Mouse (Mus musculus) lung, embryonic 15.5 days (tissue): ENCODE results near the gene Topaz1. TPM values are rescaled to one million over a fixed set of nuclear protein-coding genes. Genes with fewer than 3 reads are reported as not detected.

ENCODE experiments used
- ATAC-seq: fragments of 200-750 bp; cut with Nextera tagmentation; 2 replicates; pipeline ENCODE4 v1.8.0; 2017; ENCODE audit warnings: moderate number of reproducible peaks, borderline replicate concordance; ENCODE audit not compliant: low FRiP score, low TSS enrichment; ENCODE audit errors: extremely low read depth
- H3K27ac ChIP-seq: fragments of 300-500 bp; sonication (generic); 2 replicates; pipeline ENCODE4 v1.5.1; 2015; ENCODE audit warnings: moderate library complexity, mild to moderate bottlenecking, inconsistent platforms
- H3K27me3 ChIP-seq: fragments of 300-500 bp; sonication (generic); 2 replicates; pipeline ENCODE4 v1.6.1; 2015; ENCODE audit warnings: inconsistent platforms
- H3K36me3 ChIP-seq: fragments of 300-500 bp; sonication (generic); 2 replicates; pipeline ENCODE4 v1.6.1; 2015; ENCODE audit warnings: inconsistent platforms
- H3K4me1 ChIP-seq: fragments of 300-500 bp; sonication (generic); 2 replicates; pipeline ENCODE4 v1.6.1; 2015; ENCODE audit warnings: inconsistent platforms
- H3K4me2 ChIP-seq: fragments of 300-500 bp; sonication (generic); 2 replicates; pipeline ENCODE4 v1.6.1; 2015; ENCODE audit warnings: inconsistent platforms, mild to moderate bottlenecking, moderate library complexity
- H3K4me3 ChIP-seq: fragments of 300-500 bp; sonication (generic); 2 replicates; pipeline ENCODE4 v1.5.1; 2015; ENCODE audit warnings: mild to moderate bottlenecking, inconsistent platforms
- H3K9ac ChIP-seq: fragments of 300-500 bp; sonication (generic); 2 replicates; pipeline ENCODE4 v1.6.1; 2015; ENCODE audit warnings: inconsistent platforms
- H3K9me3 ChIP-seq: fragments of 300-500 bp; sonication (generic); 2 replicates; pipeline ENCODE4 v1.6.1; 2016; ENCODE audit warnings: inconsistent platforms
- WGBS: fragments of 180-500 bp; shearing (Covaris S2); methylation state at CpG from one replicate; pipeline ENCODE4 v1.1.7; 2015; 5-methylcytosine and 5-hydroxymethylcytosine counted together
- polyA plus RNA-seq: library from polyadenylated mRNA; unstranded; fragments of >200 nt; fragmentation: Nextera tagmentation; extraction: Ambion mirVana; gene quantifications from 2 replicates; pipeline ENCODE4 v1.2.1, GENCODE M21; 2015

Topaz1 gene
- polyA plus RNA-seq, result 0.04 and 0.05 TPM in 2 replicates

DNA sequence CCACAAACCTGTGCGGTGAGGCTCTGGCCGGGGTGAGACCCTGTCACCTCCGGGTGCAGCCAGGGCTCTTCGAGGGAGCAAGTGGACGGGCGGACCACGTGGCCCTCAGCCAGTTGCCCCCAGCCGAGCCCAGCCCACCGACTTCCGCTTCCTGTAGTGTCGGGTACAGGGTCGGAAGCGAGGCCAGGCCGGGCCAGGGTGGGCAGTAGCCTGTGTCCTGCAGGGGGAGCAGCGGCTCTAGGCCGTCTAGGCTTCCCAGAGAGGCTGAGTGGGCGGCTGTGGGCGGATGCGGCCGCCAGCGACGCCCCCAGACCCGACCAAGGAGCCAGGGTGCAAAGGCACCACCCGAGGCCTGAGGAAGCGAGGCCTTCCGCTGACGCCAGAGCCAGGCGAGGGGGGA, at the start of gene Topaz1:
Gene Topaz1 (plus strand): TSS at position 287 of the 400 bp plus-strand sequence.
- no peaks in the 10 kb centered on the region for H3K27me3 ChIP-seq
- no peak within 1 kb of the TSS for H3K27ac ChIP-seq
- no peak within 1 kb of the TSS for H3K4me3 ChIP-seq
- whole genome bisulfite sequencing, result 66% methylated on average over 28 of the region's 28 CpGs
- no peaks in the 10 kb centered on the region for H3K9me3 ChIP-seq
- H3K4me1 ChIP-seq, result 0 out of 2 replicates have a peak, but pooled peaks cover 3% of the 10 kb centered on the region
- no peak within 1 kb of the TSS for H3K9ac ChIP-seq
- H3K4me2 ChIP-seq, result no peak within 1 kb of the TSS
- H3K36me3 ChIP-seq, result no peaks in the 10 kb centered on the region
- ATAC-seq, result no peak

DNA sequence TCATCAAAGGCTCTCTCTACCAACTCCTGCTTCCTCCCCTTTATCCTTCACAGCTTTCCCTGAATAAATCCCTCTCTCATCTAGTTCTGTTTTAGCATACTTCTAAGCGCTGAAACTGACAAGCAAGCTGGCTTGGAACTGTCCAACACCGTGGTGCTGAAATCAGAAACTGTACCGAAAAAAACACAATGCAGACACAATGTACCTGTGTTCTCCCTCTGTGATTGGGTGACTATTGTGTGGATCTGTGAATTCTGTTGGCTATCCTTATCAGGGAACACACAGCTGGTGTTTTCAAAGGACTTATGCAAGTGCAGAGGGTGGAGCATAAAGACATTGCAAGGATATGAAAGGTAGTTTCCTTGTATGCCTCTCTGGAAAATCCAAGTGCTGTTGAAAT, 45.3 kb upstream of the Topaz1 start:
- no peak overlapping the region for H3K9ac ChIP-seq
- H3K9me3 ChIP-seq, result no peaks in the 10 kb centered on the region
- no peak overlapping the region for H3K4me2 ChIP-seq
- H3K27me3 ChIP-seq, result no peaks in the 10 kb centered on the region
- H3K36me3 ChIP-seq, result no peaks in the 10 kb centered on the region
- WGBS, result 6% methylated on average over 3 of the region's 3 CpGs
- H3K27ac ChIP-seq, result no peak overlapping the region
- ATAC-seq, result no peak
- H3K4me1 ChIP-seq, result no peaks in the 10 kb centered on the region
- no peak overlapping the region for H3K4me3 ChIP-seq

DNA sequence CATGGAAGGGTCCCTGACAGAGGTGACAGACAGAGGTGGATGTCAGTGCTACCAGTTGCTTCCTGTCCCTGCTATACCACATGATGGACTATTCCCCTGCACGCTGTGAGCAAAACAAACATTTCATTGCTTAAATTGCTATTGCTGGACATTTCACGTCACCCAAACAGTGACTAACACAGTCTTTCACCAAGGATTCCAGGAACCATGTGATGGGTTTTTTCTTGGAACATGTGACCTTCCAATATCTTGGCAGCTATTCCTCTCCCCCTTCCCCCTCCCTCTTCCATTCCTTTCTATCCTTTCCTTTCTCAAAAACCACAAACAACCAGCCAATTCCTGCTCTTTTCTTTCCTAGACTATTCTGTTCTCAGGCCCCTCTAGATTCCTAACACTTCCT, 33.3 kb upstream of the Topaz1 start:
- Histone ChIP-seq H3K4me3 (no peak overlapping the region), H3K9ac (no peak overlapping the region), H3K27me3 (no peaks in the 10 kb centered on the region), H3K4me1 (no peaks in the 10 kb centered on the region), H3K27ac (no peak overlapping the region), H3K36me3 (no peaks in the 10 kb centered on the region), H3K9me3 (no peaks in the 10 kb centered on the region), H3K4me2 (no peak overlapping the region)
- no peak for ATAC-seq
- 36% methylated on average over 2 of the region's 2 CpGs for WGBS

DNA sequence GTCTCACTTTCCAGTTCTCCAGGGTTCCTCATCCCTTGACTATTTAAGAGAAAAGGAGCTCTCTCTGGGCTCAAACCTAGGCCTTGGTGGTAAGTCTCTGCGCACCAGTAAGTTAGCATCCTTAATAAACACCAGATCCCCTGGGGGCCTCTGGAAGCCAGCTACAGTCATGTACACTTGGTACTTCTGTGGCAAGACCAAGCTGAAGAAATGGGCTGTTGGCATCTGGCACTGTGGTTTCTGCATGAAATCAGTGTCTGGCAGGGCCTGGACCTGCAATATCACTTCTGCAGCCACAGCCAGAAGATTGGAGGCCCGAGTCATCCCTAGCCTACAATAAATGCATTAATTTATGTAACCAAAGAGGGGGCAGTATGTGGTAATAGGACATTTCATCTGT, 32.1 kb upstream of the Topaz1 start:
- no peaks in the 10 kb centered on the region for H3K9me3 ChIP-seq
- ATAC-seq, result no peak
- no peaks in the 10 kb centered on the region; the same call in 1 of the 2 replicates for H3K27me3 ChIP-seq
- no peaks in the 10 kb centered on the region for H3K36me3 ChIP-seq
- H3K4me3 ChIP-seq, result no peak overlapping the region
- 82% methylated on average over 2 of the region's 2 CpGs for WGBS
- H3K27ac ChIP-seq, result no peak overlapping the region
- H3K9ac ChIP-seq, result no peak overlapping the region
- no peak overlapping the region for H3K4me2 ChIP-seq
- H3K4me1 ChIP-seq, result no peaks in the 10 kb centered on the region

DNA sequence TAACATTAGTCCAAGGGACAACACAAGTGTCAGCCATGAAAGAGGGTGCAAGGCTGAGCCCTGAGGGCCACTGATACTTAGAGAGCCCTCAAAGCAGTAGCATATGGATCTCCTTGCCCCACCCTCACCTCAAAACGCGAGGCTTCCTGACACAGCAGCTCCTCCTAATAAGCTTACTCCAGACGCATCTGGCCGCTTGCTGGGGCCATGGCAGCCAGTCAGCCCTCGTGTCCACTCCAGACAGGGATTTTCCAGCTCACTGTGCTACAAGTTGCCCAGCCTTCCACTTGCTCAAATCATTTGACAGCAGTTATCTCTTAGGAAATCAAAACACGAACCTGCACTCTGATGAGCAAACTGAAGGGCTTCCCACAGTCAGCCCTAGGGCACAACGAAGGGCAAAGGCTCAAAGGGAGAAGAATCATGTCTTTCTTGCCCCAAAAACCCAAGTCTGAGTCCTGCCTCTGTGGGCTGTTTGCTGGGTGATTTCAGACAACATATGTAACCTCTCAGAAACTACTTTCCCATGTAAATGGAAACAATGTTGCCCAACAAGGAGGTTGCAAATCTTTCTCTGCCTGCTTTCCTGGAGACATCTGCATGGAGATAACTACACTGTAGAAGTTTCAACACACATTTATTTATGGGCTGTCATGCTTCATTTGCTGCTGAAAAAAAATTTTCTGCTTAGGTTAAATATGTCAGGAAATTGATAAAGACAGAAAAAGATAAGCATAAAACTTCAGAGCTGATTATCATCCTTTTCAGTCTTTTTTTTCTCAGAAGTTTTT, 30.8 kb upstream of the Topaz1 start:
- no peak overlapping the region for H3K4me2 ChIP-seq
- H3K4me1 ChIP-seq, result no peaks in the 10 kb centered on the region
- H3K4me3 ChIP-seq, result no peak overlapping the region
- no peaks in the 10 kb centered on the region for H3K9me3 ChIP-seq
- 10% methylated on average over 7 of the region's 7 CpGs for WGBS
- no peaks in the 10 kb centered on the region; the same call in none of the 2 replicates for H3K27me3 ChIP-seq
- H3K9ac ChIP-seq, result no peak overlapping the region
- no peak for ATAC-seq
- H3K27ac ChIP-seq, result no peak overlapping the region
- no peaks in the 10 kb centered on the region for H3K36me3 ChIP-seq

DNA sequence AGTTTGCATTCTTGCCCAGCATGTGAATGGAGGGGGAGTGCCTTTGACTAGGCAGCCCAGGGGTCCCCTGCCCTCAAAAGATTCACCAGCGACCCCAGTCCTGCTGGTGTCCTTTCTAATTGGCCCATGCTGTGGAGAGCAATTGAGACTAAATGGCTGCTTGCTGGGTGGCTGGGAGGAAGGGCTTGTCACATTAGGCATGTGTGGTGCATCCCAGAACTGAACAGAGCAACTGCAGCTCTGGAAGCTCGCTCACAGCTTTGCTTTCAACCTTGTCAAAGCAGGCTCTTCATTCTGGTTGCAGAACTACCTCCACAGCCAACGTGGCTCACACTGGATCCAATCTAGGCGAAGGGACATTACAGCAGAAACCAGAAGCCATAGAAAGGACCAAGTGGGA, 24.9 kb upstream of the Topaz1 start:
- Histone ChIP-seq H3K4me1 (no peaks in the 10 kb centered on the region), H3K27me3 (peaks cover 26% of the 10 kb centered on the region), H3K36me3 (no peaks in the 10 kb centered on the region), H3K9me3 (no peaks in the 10 kb centered on the region), H3K9ac (no peak overlapping the region), H3K4me2 (no peak overlapping the region), H3K27ac (no peak overlapping the region), H3K4me3 (no peak overlapping the region)
- ATAC-seq, result no peak
- 34% methylated on average over 4 of the region's 4 CpGs for WGBS

DNA sequence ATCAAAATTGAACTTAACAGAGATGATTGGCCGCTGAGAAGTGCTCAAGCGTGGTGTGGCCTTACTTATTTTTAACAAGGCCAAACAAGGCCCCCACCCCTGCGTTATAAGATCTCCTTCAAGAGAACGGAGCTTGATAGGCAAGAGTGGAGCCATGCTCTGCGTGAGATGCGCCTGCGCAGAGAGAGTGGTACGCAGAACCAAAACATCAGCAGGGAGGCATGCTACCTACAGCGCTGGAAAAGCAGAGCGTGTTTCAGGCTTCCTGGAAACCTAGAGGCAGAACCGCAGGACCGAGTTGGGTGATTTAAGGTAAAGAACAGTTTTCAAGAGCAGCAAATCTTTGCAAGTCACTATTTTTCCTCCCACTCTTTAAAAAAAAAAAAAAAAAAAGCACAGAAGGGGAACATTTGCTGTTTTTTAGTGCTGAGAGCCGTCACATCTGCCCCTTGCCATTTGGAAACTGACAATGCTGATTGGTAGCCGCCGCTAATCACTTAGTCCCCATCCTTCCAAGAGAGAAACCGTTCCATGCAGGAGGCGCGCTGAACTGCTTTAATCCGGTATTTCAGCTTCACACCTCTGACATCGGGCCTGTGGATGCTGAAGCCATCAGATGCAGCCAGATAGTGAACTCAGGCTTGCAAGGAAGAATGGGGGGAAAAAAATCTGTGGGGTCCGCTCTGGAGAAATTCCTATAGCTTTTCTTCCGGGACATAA, 21.9 kb upstream of the Topaz1 start:
- no peak for ATAC-seq
- Histone ChIP-seq H3K4me2 (no peak overlapping the region), H3K9ac (no peak overlapping the region), H3K4me1 (no peaks in the 10 kb centered on the region), H3K4me3 (no peak overlapping the region), H3K36me3 (no peaks in the 10 kb centered on the region), H3K27me3 (peaks cover 28% of the 10 kb centered on the region), H3K27ac (no peak overlapping the region), H3K9me3 (no peaks in the 10 kb centered on the region)
- 27% methylated on average over 22 of the region's 22 CpGs for WGBS

DNA sequence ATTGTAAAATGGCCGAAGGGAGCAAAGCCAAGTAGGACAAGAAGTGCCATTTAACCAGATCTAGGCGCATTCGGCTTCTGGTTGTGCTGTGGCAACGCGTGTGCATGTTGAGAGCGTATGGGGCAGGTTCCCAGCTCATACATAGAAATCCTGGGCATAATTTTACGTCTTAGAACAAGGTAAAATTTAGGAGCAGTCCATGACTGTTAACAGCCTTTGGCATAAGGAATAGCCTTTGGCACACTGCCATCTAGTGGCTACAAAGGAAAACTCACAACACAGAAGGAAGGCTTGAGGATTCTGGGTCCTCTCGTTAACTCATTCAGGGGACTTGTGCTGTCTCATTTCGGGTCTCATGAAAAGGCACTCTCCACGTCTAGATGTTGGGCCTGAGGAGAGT, 17.6 kb upstream of the Topaz1 start:
- no peaks in the 10 kb centered on the region for H3K9me3 ChIP-seq
- H3K4me2 ChIP-seq, result no peak overlapping the region
- H3K27ac ChIP-seq, result no peak overlapping the region
- WGBS, result 19% methylated on average over 10 of the region's 10 CpGs
- no peak overlapping the region for H3K4me3 ChIP-seq
- no peak for ATAC-seq
- peaks cover 27% of the 10 kb centered on the region for H3K27me3 ChIP-seq
- no peak overlapping the region for H3K9ac ChIP-seq
- H3K4me1 ChIP-seq, result no peaks in the 10 kb centered on the region
- H3K36me3 ChIP-seq, result no peaks in the 10 kb centered on the region

DNA sequence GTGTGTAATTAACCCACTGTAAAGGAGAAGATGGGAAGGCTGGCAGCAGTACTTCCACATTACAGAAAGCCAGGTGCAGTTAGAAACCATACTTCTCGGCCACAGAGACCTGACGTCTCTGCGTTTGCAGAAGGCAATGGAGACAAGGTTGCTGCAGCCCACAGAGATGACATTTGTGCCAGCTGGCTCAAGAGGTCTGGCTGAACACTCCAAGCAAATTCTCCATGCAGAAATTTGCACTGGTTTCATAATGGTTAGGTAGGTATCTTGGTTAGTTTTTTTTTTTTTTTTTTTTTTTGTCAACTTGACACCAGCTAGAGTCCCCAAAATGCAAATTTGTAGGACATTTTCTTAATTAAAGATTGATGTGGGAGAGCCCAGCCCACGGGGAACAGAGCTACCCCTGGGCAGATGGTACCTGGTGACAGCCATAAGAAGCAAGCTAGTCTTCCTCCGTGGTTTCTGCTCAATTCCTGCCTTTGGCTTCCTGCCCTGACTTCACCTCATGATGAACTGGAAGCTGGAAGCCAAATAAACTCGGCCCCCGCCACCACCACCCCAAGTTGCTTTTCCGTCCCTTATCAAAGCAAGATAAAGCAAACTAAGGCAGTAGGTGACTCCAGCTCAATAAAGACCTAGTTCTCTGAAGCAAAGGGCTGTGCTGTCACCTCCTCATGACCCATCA, 14.9 kb upstream of the Topaz1 start:
- H3K9me3 ChIP-seq, result no peaks in the 10 kb centered on the region
- H3K4me1 ChIP-seq, result 0 out of 2 replicates have a peak, but pooled peaks cover 3% of the 10 kb centered on the region
- H3K27ac ChIP-seq, result no peak overlapping the region
- H3K4me2 ChIP-seq, result peak overlapping the region; percentile 25
- WGBS, result 43% methylated on average over 8 of the region's 8 CpGs
- H3K9ac ChIP-seq, result no peak overlapping the region
- ATAC-seq, result no peak
- peaks cover 7% of the 10 kb centered on the region; the same call in 1 of the 2 replicates for H3K27me3 ChIP-seq
- H3K36me3 ChIP-seq, result no peaks in the 10 kb centered on the region
- H3K4me3 ChIP-seq, result no peak overlapping the region

DNA sequence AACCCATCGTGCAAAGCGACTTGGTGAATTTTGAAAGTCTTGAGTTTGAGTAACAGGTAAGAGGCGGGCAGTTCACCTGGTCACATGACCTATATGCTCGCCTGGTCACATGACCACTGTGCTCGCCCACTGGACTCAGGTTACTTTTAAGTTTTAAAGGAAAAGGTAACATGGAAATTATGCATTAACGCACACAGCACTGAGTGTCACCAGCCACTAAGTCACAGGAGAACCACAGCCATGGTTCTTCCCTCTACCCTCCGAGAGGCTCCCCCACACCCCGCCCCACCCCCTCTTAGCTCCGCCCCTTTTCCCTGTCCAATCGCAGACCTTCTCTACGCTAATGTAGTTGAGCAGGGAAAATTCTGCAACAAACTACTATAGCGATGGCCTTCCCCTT, 13.9 kb upstream of the Topaz1 start:
- no peak for ATAC-seq
- Histone ChIP-seq H3K36me3 (no peaks in the 10 kb centered on the region), H3K4me2 (peak overlapping the region; percentile 25), H3K4me3 (peak overlapping the region; percentile 23), H3K4me1 (0 out of 2 replicates have a peak, but pooled peaks cover 3% of the 10 kb centered on the region), H3K9ac (no peak overlapping the region), H3K9me3 (no peaks in the 10 kb centered on the region), H3K27me3 (peaks cover 7% of the 10 kb centered on the region; the same call in 1 of the 2 replicates), H3K27ac (no peak overlapping the region)
- WGBS, result 28% methylated on average over 12 of the region's 12 CpGs

DNA sequence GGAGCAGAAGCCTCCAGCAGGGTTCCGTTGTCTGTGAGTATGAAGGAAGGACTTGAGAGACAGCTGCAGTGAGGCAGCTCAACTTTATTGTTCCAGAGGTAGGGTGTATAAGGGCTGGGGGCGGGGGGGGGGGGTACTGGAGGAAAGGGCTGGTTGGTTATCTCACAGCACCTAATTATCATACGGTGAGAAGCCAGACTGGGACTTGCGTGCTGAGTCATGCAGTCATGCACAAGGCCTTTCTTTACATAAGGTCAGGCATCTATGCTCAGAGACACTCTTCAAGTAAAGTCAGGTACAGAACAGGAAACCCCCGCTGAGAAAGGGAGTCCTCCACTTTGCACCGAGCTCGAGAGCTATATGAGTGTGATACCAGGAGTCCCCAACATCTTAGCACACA, 12.2 kb upstream of the Topaz1 start:
- H3K9me3 ChIP-seq, result no peaks in the 10 kb centered on the region
- 0 out of 2 replicates have a peak, but pooled peaks cover 3% of the 10 kb centered on the region for H3K4me1 ChIP-seq
- no peak overlapping the region for H3K27ac ChIP-seq
- H3K36me3 ChIP-seq, result no peaks in the 10 kb centered on the region
- H3K4me2 ChIP-seq, result no peak overlapping the region
- peaks cover 7% of the 10 kb centered on the region; the same call in 1 of the 2 replicates for H3K27me3 ChIP-seq
- no peak overlapping the region for H3K9ac ChIP-seq
- no peak for ATAC-seq
- no peak overlapping the region for H3K4me3 ChIP-seq
- 51% methylated on average over 7 of the region's 7 CpGs for WGBS
